Mouse (Mus musculus) forebrain, embryonic 15.5 days (tissue): ENCODE results near the gene Qtrt2. TPM values are rescaled to one million over a fixed set of nuclear protein-coding genes. Genes with fewer than 3 reads are reported as not detected.

Source experiments
- ATAC-seq: fragments of 200-750 bp; cut with Nextera tagmentation; replicated peaks from 2 replicates; pipeline ENCODE4 v1.8.0; 2017; ENCODE audit warnings: mild to moderate bottlenecking, moderate TSS enrichment, moderate library complexity
- H3K27ac ChIP-seq: fragments of 300-500 bp; sonication (generic); replicated peaks from 2 replicates; pipeline ENCODE4 v1.5.1; 2015; ENCODE audit warnings: mild to moderate bottlenecking, inconsistent platforms
- H3K27me3 ChIP-seq: fragments of 300-500 bp; sonication (generic); 2 replicates; pipeline ENCODE4 v1.6.1; 2015; ENCODE audit warnings: inconsistent platforms
- H3K36me3 ChIP-seq: fragments of 300-500 bp; sonication (generic); 2 replicates; pipeline ENCODE4 v1.6.1; 2015; ENCODE audit warnings: mild to moderate bottlenecking, inconsistent platforms
- H3K4me1 ChIP-seq: fragments of 300-500 bp; sonication (generic); 2 replicates; pipeline ENCODE4 v1.6.1; 2015; ENCODE audit warnings: inconsistent platforms
- H3K4me2 ChIP-seq: fragments of 300-500 bp; sonication (generic); replicated peaks from 2 replicates; pipeline ENCODE4 v1.6.1; 2015; ENCODE audit warnings: mild to moderate bottlenecking, inconsistent platforms
- H3K4me3 ChIP-seq: fragments of 300-500 bp; sonication (generic); 2 replicates; pipeline ENCODE4 v1.5.1; 2015; ENCODE audit warnings: mild to moderate bottlenecking, inconsistent platforms
- H3K9ac ChIP-seq: fragments of 300-500 bp; sonication (generic); replicated peaks from 2 replicates; pipeline ENCODE4 v1.6.1; 2015; ENCODE audit warnings: mild to moderate bottlenecking, inconsistent platforms
- H3K9me3 ChIP-seq: fragments of 300-500 bp; sonication (generic); 2 replicates; pipeline ENCODE4 v1.6.1; 2016; ENCODE audit warnings: inconsistent platforms
- WGBS: fragments of 180-500 bp; shearing (Covaris S2); methylation state at CpG from one replicate; pipeline ENCODE4 v1.1.7; 2015; ENCODE audit warnings: mixed read lengths; 5-methylcytosine and 5-hydroxymethylcytosine counted together
- polyA plus RNA-seq: library from polyadenylated mRNA; unstranded; fragments of >200 nt; fragmentation: Nextera tagmentation; extraction: Ambion mirVana; gene quantifications from 2 replicates; pipeline ENCODE4 v1.2.1, GENCODE M21; 2015

Gene Qtrt2
- polyA plus RNA-seq, 1 experiment from 2014 or later = 25.1 TPM

DNA sequence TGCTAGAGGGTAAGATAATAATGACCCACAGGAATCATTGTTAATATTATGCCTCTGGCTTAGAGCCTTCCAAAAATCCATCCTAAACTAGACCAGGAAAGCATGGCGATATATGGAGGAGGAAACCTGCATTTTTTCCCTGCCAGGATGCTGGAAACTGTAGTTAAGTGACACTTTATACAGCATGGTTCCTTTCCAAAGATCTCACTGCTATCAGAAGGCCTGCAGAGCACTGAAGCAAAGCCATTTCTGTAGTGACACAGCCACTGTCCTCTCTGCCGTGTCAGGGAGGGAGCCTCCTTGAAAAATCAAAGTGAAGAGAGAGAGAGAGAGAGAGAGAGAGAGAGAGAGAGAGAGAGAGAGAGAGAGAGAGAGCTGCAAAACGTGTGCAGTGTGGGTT lies 4.0 kb downstream of the Qtrt2 start:
- Histone ChIP-seq H3K27me3 (no peaks in the 10 kb centered on the region), H3K9ac (no peak overlapping the region), H3K27ac (no peak overlapping the region), H3K4me3 (no peak overlapping the region), H3K4me1 (peaks cover 3% of the 10 kb centered on the region; the same call in 1 of the 2 replicates), H3K4me2 (no peak overlapping the region), H3K36me3 (no peaks in the 10 kb centered on the region), H3K9me3 (no peaks in the 10 kb centered on the region)
- 50% methylated on average over 3 of the region's 3 CpGs for WGBS
- ATAC-seq = no peak

DNA sequence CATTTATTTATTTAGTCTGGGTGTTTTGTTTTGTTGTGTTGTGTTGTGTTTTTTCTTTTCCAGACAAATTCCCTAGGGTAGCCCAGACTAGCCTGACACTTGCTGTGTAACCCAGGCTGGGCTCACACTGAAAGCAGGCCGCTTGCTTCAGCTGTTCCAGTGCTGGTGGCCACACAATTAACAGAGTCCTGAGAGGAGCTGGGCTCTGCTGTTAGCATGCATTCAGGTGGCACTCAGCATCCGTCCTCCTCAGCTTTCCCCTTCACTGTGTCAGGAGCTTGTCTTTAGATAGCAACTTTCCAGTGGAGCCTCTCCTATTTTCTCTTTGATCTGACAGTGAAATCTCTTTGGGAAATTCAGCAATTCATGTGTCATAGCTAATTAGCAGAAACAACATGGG lies 4.6 kb downstream of the Qtrt2 start:
- H3K27me3 ChIP-seq = no peaks in the 10 kb centered on the region
- H3K4me2 ChIP-seq = no peak overlapping the region
- H3K9me3 ChIP-seq = no peaks in the 10 kb centered on the region
- no peak for ATAC-seq
- H3K36me3 ChIP-seq = no peaks in the 10 kb centered on the region
- H3K27ac ChIP-seq = no peak overlapping the region
- 38% methylated on average over 2 of the region's 2 CpGs for WGBS
- peaks cover 3% of the 10 kb centered on the region; the same call in 1 of the 2 replicates for H3K4me1 ChIP-seq
- H3K4me3 ChIP-seq = no peak overlapping the region
- H3K9ac ChIP-seq = no peak overlapping the region

DNA sequence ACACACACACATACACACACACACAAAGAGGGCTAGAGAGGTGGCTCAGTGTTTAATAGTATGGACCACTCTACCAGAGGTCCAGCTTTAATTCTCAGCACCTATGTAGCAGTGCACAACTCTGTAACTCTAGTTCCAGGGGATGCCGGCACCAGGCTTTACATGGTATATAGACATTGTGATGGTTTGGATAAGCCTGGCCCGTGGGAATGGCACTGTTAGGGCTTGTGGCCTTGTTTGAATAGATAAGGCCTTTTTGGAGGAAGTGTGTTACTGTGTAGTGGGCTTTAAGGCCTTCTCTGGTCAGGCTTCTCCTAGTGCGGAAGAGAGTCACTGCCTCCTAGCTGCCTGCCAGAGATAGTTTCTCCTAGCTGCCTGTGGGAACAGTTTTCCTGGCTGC lies 7.7 kb downstream of the Qtrt2 start:
- no peaks in the 10 kb centered on the region for H3K27me3 ChIP-seq
- H3K9me3 ChIP-seq = no peaks in the 10 kb centered on the region
- H3K4me2 ChIP-seq = no peak overlapping the region
- H3K27ac ChIP-seq = no peak overlapping the region
- WGBS = 86% methylated on average over 3 of the region's 3 CpGs
- no peaks in the 10 kb centered on the region for H3K36me3 ChIP-seq
- no peak for ATAC-seq
- no peak overlapping the region for H3K9ac ChIP-seq
- H3K4me3 ChIP-seq = no peak overlapping the region
- H3K4me1 ChIP-seq = no peaks in the 10 kb centered on the region

DNA sequence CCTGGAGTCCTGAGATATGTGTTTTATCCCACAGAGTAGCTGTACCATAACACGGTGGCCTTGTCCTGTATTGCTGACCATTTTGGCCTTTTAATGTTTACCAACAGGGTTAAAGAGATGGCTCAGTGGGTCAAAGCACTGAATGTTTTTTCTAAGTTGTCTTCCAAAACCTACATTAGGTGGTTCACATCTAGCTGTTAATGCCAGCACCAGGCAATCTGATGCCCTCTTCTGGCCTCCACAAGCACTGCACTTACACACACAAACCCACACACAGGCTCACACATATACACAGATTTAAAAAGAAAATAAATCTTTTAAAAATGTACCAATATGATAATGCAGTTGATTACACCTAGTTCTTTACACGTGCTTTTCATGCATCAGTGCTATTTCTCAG lies 17.7 kb downstream of the Qtrt2 start:
- Histone ChIP-seq H3K4me1 (no peaks in the 10 kb centered on the region), H3K4me2 (no peak overlapping the region), H3K4me3 (no peak overlapping the region), H3K27ac (no peak overlapping the region), H3K9ac (no peak overlapping the region), H3K27me3 (no peaks in the 10 kb centered on the region), H3K36me3 (no peaks in the 10 kb centered on the region), H3K9me3 (no peaks in the 10 kb centered on the region)
- ATAC-seq = no peak
- 95% methylated on average over 2 of the region's 2 CpGs for WGBS

DNA sequence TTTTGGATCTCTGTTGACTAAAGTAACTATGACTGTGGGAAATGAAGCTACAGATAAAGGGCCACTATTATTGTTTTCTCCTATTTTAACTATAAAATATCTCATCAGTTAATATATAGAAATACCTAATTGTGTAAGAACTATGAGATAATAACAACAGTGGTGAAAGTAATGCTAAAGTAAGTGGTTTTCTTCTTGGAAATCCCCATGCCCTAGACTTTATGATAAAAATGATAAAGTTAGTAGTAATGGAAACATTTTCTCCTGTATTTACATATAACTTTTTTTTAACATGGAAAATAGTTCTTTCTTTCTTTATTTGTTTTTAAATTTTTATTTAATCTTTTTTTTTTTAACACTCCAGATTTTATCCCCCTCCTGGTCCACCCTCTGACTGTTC lies 26.0 kb downstream of the Qtrt2 start:
- H3K9me3 ChIP-seq = no peaks in the 10 kb centered on the region
- ATAC-seq = no peak
- no peaks in the 10 kb centered on the region for H3K27me3 ChIP-seq
- H3K36me3 ChIP-seq = no peaks in the 10 kb centered on the region
- H3K4me2 ChIP-seq = no peak overlapping the region
- H3K4me3 ChIP-seq = no peak overlapping the region
- no peaks in the 10 kb centered on the region for H3K4me1 ChIP-seq
- no peak overlapping the region for H3K9ac ChIP-seq
- no peak overlapping the region for H3K27ac ChIP-seq

DNA sequence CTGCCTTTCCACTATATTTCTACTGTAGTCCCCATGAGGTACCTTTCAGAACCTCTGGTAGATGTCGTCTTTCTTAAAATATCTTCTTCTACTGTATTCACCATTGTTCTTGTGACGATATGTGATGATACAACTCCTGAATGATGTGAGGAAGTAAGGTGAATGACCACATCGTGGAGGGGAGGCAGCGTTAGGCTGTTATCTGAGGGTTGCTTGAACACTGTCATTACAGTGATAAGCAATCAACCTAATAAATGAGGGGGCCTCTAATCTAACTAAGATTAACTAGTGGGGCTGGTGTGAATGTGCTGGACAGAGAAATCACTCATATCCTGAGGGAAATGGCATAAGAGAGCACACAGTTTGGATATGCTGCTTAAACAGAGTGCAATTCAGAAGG lies 26.5 kb downstream of the Qtrt2 start:
- Histone ChIP-seq H3K4me3 (no peak overlapping the region), H3K27ac (no peak overlapping the region), H3K9ac (no peak overlapping the region), H3K27me3 (no peaks in the 10 kb centered on the region), H3K9me3 (no peaks in the 10 kb centered on the region), H3K36me3 (no peaks in the 10 kb centered on the region), H3K4me2 (no peak overlapping the region), H3K4me1 (no peaks in the 10 kb centered on the region)
- 92% methylated on average over 4 of the region's 4 CpGs for WGBS
- ATAC-seq = no peak

DNA sequence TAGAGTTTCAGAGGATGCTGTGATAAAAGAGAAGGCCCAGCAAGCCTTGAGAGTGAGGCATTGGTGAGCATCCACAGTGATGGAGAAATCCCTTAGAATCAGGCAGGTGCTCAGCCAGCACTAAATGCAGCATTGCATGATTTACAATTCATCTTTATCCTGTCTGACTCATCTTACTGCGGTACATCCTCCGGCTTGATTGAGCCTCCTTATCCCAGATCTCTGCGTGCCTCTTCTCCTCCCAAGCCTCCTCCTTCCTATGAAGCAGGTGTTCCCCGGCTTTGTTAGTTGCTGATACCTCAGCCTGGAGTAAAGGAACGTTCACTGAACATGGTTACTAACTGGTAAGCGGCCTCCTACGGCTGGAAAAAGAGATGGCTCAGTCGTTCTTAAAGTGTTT lies 32.1 kb downstream of the Qtrt2 start:
- H3K27ac ChIP-seq = no peak overlapping the region
- ATAC-seq = no peak
- H3K4me3 ChIP-seq = no peak overlapping the region
- peaks cover 7% of the 10 kb centered on the region for H3K4me1 ChIP-seq
- no peaks in the 10 kb centered on the region for H3K36me3 ChIP-seq
- H3K27me3 ChIP-seq = no peaks in the 10 kb centered on the region
- H3K9ac ChIP-seq = no peak overlapping the region
- no peak overlapping the region for H3K4me2 ChIP-seq
- H3K9me3 ChIP-seq = no peaks in the 10 kb centered on the region
- WGBS = 87% methylated on average over 8 of the region's 8 CpGs

DNA sequence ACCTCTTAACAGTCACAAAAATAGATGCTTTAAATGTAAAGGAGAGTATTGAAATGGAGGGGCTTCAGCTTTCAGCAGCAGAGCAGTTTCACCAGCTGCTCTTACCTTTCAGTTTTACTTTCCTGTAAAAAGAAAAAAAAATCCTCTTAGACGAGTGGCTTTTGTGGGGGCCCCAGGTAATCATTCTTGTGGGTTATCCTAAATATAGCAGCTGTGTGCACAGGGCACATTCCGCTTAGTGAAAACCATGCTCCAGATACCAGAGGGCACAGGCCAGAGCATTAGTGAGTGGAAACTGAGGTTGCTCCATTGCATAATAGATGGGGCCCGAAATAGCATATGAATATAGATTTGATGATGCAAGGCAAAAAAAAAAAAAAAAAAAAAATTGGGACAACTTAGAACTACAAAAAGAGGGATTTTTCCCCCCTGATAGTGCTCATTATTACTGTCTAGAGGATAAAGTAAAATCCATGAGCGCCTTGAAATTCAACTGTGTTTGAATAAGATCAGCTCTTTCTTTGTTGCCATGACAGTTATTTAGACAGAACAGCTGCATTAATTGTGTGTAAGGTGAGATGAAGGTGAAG lies 35.8 kb downstream of the Qtrt2 start:
- WGBS = 86% methylated on average over 4 of the region's 4 CpGs
- no peaks in the 10 kb centered on the region for H3K9me3 ChIP-seq
- no peaks in the 10 kb centered on the region for H3K36me3 ChIP-seq
- no peak for ATAC-seq
- H3K4me3 ChIP-seq = peak overlapping the region; percentile 91
- no peak overlapping the region for H3K9ac ChIP-seq
- H3K27ac ChIP-seq = no peak overlapping the region
- H3K4me2 ChIP-seq = peak overlapping the region; percentile 82; the same call in 1 of the 2 replicates
- peaks cover 20% of the 10 kb centered on the region for H3K4me1 ChIP-seq
- no peaks in the 10 kb centered on the region for H3K27me3 ChIP-seq

DNA sequence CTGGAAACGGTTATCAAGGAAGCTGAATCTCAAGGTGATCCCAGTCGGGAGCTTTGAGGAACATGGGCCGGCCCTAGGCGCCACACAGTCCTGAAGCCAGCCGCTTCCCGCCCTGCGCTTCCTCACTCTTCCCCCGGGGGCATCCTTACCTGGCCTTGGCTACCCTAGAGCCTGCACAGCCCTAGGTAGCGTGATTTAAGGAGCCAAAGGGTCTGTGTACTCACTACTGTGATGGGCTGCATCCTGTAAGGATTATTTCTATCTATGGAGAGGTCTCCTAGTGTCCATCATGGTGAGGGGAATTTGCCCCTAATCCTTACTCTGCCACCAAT lies 36.6 kb downstream of the Qtrt2 start:
- Histone ChIP-seq H3K9me3 (no peaks in the 10 kb centered on the region), H3K36me3 (no peaks in the 10 kb centered on the region), H3K4me2 (peak overlapping the region; percentile 82), H3K4me3 (peak overlapping the region; percentile 91), H3K27me3 (no peaks in the 10 kb centered on the region), H3K4me1 (peaks cover 20% of the 10 kb centered on the region), H3K9ac (peak overlapping the region; percentile 82), H3K27ac (peak overlapping the region; percentile 84)
- peak; percentile 97 for ATAC-seq
- under 1% methylated on average over 9 of the region's 9 CpGs for WGBS

DNA sequence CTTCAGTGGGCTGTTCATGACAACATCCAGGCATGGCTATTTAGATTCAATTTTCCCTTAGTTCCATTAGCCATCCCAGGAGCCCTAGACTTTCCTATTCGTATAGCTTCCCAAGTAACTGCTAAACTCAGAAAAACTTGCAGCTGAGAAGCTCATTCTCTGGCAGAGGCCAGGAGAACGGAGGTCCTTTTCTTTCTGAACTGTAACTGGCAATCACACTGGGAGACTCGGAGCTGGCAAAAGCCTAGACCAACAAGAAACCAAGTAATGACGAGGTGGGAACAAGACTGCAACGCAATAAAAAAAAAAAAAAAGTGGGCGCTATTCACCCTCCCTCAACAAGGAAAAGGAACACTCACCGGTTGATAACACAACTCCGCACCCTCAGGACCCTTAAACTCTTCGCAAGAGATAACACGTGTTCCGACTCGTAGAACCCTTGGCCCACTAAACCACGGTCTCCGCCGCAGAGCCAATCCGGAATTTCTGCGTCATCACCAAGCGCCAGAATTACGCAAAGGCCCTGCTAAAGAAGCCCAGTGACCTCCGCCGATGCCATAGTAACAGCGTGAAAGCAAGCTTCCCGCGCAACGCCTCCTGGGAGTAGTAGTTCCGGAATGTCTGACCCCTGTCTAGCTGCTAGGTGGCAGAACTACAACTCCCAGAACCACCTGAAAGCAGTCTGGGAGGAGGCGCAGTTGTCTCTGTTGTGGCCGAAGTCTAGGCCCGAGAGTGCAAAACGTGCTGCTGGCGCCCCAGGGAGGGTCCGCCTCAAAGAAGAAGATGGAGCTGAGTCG lies 37.2 kb downstream of the Qtrt2 start, which contains the start of gene Ccdc191:
Gene Ccdc191 (plus strand): TSS at position 593 of the 797 bp plus-strand sequence.
- WGBS = under 1% methylated on average over 32 of the region's 33 CpGs
- peak within 1 kb of the TSS; percentile 82 for H3K9ac ChIP-seq
- H3K27me3 ChIP-seq = no peaks in the 10 kb centered on the region
- H3K9me3 ChIP-seq = no peaks in the 10 kb centered on the region
- no peaks in the 10 kb centered on the region for H3K36me3 ChIP-seq
- peak within 1 kb of the TSS; percentile 91 for H3K4me3 ChIP-seq
- ATAC-seq = peak; percentile 100
- H3K4me2 ChIP-seq = peak within 1 kb of the TSS; percentile 82
- H3K27ac ChIP-seq = peak within 1 kb of the TSS; percentile 84
- peaks cover 20% of the 10 kb centered on the region for H3K4me1 ChIP-seq

DNA sequence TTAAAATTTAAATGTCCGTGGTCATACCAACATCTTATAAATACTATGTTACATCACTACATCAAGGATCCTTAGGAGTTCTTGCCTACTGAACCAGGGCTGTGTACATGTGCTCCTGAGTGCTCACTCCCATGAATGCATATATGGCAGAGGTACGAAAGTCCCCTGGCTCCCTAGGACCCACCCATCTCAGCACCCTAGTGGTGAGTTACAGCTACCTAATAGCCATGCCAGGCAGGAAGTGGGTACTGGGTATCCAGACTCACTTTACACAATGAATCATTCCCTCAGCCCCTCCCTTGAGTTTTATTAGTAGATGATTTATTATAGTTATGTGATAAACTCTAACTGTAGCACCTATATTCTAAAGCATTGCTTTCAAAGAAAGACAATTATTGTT lies 44.3 kb downstream of the Qtrt2 start:
- Histone ChIP-seq H3K4me1 (no peaks in the 10 kb centered on the region), H3K4me3 (no peak overlapping the region), H3K36me3 (peaks cover 19% of the 10 kb centered on the region; the same call in 1 of the 2 replicates), H3K9me3 (no peaks in the 10 kb centered on the region), H3K27me3 (no peaks in the 10 kb centered on the region), H3K27ac (no peak overlapping the region), H3K4me2 (no peak overlapping the region), H3K9ac (no peak overlapping the region)
- WGBS = 94% methylated on average over 2 of the region's 2 CpGs
- no peak for ATAC-seq

DNA sequence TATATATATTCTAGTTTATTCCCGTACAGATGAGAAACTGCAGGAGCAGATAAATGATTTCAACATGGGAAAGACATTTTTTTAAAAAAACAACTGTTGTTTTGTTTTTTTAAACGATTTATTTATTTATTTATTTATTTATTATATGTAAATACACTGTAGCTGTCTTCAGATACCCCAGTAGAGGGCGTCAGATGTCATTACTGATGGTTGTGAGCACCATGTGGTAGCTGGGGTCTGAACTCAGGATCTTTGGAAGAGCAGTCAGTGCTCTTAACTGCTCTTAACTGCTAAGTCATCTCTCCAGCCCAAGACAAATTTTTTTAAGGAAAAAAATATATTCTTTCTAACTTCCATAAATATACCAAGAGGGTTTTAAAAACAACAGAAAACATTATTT lies 45.0 kb downstream of the Qtrt2 start:
- no peak overlapping the region for H3K27ac ChIP-seq

More for the DNA sequence above, 45.0 kb downstream of the Qtrt2 start:
- H3K4me2 ChIP-seq = no peak overlapping the region
- H3K9ac ChIP-seq = no peak overlapping the region
- no peaks in the 10 kb centered on the region for H3K27me3 ChIP-seq
- no peaks in the 10 kb centered on the region for H3K9me3 ChIP-seq
- no peaks in the 10 kb centered on the region for H3K4me1 ChIP-seq
- WGBS = 63% methylated on average over 3 of the region's 3 CpGs
- peaks cover 21% of the 10 kb centered on the region; the same call in 1 of the 2 replicates for H3K36me3 ChIP-seq
- no peak for ATAC-seq
- no peak overlapping the region for H3K4me3 ChIP-seq
